Mouse (Mus musculus): ENCODE data around the gene Gpn3. TPM values are rescaled to one million over a fixed set of nuclear protein-coding genes. Genes with fewer than 3 reads are reported as not detected.

The Gpn3 gene
- polyA plus RNA-seq, 1 experiment: 5.1 TPM

- Histone ChIP-seq H3K4me3 (replicated peaks) (no peak overlapping the region), H3K4me1 (ENCODE audit: control insufficient read depth) (no peaks in the 10 kb centered on the region), H3K9me3 (ENCODE audit: control insufficient read depth, low read length) (no peaks in the 10 kb centered on the region), H3K36me3 (ENCODE audit: control insufficient read depth) (peaks cover 91% of the 10 kb centered on the region), H3K27me3 (ENCODE audit: control insufficient read depth) (no peaks in the 10 kb centered on the region)
- TF ChIP-seq TAL1 (IDR thresholded peaks at IDR 0.05; ENCODE audit: low read length): no peak
- TF ChIP-seq GATA1 (IDR thresholded peaks at IDR 0.05; ENCODE audit: low read length): no peak
Observed at GRCm38 (mm10) chr5:122430036-122430775, 58.5 kb downstream of the Gpn3 start.

- H3K4me1 ChIP-seq (ENCODE audit: control insufficient read depth): no peaks in the 10 kb centered on the region
- H3K36me3 ChIP-seq (ENCODE audit: control insufficient read depth): peaks cover 94% of the 10 kb centered on the region
- TF ChIP-seq TAL1 (IDR thresholded peaks at IDR 0.05; ENCODE audit: low read length) (no peak), GATA1 (IDR thresholded peaks at IDR 0.05; ENCODE audit: low read length) (no peak)
- H3K9me3 ChIP-seq (ENCODE audit: control insufficient read depth, low read length): no peaks in the 10 kb centered on the region
- H3K27me3 ChIP-seq (ENCODE audit: control insufficient read depth): no peaks in the 10 kb centered on the region
- H3K4me3 ChIP-seq (replicated peaks): no peak overlapping the region
Observed at GRCm38 (mm10) chr5:122431221-122431620, 59.5 kb downstream of the Gpn3 start.

Other genes with a start within 250 kb of the Gpn3 start
- not detected in 2 replicates for gene Ccdc63, start 231.1 kb upstream of the Gpn3 start, polyA plus RNA-seq (2012)
- 12.7 and 13.8 TPM in 2 replicates for gene Ppp1cc, start 213.6 kb upstream of the Gpn3 start, polyA plus RNA-seq (2012)
- 0.06 TPM in 1 of 2 replicates, not detected in the other for gene Hvcn1, start 165.1 kb upstream of the Gpn3 start, polyA plus RNA-seq (2012)
- 0.14 and 0.23 TPM in 2 replicates for gene Tctn1, start 107.4 kb upstream of the Gpn3 start, polyA plus RNA-seq (2012)
- 0.08 and 0.12 TPM in 2 replicates for gene Pptc7, start 87.5 kb upstream of the Gpn3 start, polyA plus RNA-seq (2012)
- 0.04 TPM in 1 of 2 replicates, not detected in the other for gene Rad9b, start 17.6 kb upstream of the Gpn3 start, polyA plus RNA-seq (2012)
- gene Vps29, start 17.5 kb upstream of the Gpn3 start, polyA plus RNA-seq (2012): 0.94 and 1.1 TPM in 2 replicates
- gene Fam216a, start 488 bp downstream of the Gpn3 start, polyA plus RNA-seq (2012): 3.0 and 3.2 TPM in 2 replicates
- gene Arpc3, start 20.0 kb downstream of the Gpn3 start, polyA plus RNA-seq (2012): 3.9 and 4.1 TPM in 2 replicates
- gene Anapc7, start 49.8 kb downstream of the Gpn3 start, polyA plus RNA-seq (2012): 1.8 and 2.1 TPM in 2 replicates
- 1.3 and 1.4 TPM in 2 replicates for gene Atp2a2, start 130.3 kb downstream of the Gpn3 start, polyA plus RNA-seq (2012)
- gene Ift81, start 242.6 kb downstream of the Gpn3 start, polyA plus RNA-seq (2012): not detected in 2 replicates

All from erythroblast, embryonic 14.5 days (primary cell).